Mouse (Mus musculus) cortical plate, adult 2 months (tissue): Measurements from ENCODE around the gene Tmem247.

Experiments
- CTCF ChIP-seq: fragments of 200-500 bp; IDR thresholded peaks from 2 replicates; pipeline ENCODE4 v1.5.1; 2011; ENCODE audit warnings: mild to moderate bottlenecking, control low read depth, low read length; ENCODE audit not compliant: insufficient read depth; ENCODE audit errors: extremely low read depth
- POLR2A ChIP-seq: fragments of 200-500 bp; IDR thresholded peaks from 2 replicates; pipeline ENCODE4 v1.6.1; 2011; ENCODE audit warnings: mild to moderate bottlenecking, low read length, control low read depth; ENCODE audit not compliant: insufficient read depth; ENCODE audit errors: extremely low read depth

DNA sequence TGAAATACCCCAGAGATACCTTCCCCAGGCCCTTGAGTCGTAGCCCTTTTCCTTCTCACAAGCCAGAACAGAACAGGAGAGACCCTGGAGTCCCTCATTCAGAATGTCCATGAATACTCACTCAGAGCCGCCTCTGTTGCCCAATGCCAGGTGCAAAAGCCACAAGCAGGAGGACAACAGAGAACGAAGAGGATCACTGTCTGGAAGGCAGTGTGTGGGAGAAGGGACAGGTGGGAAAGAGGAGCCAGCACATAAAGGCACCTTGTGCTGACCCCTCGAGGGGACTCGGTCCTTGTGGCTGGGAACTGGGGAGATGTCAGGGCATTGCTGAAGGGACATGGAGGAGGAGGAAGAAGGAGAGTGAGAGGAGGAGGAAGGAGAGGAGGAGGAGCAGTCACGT lies 25.0 kb downstream of the Tmem247 start:
- TF ChIP-seq POLR2A (no peak), CTCF (no peak)
